Mouse (Mus musculus) liver, embryonic 15.5 days (tissue): ENCODE measurements around the gene Lypd9. TPM values are rescaled to one million over a fixed set of nuclear protein-coding genes. Genes with fewer than 3 reads are reported as not detected.
"Not testable (repeated sequence)": the region's sequence is repeated elsewhere in the genome, so short reads cannot be mapped to it uniquely, and the experiment has no call there.

Source experiments
- ATAC-seq: fragments of 200-750 bp; cut with Nextera tagmentation; 2 replicates; pipeline ENCODE4 v1.8.0; 2017; ENCODE audit warnings: moderate number of reproducible peaks, mild to moderate bottlenecking, moderate library complexity; ENCODE audit not compliant: insufficient read depth
- H3K27ac ChIP-seq: fragments of 300-500 bp; sonication (generic); replicated peaks from 2 replicates; pipeline ENCODE4 v1.5.1; 2015; ENCODE audit warnings: mild to moderate bottlenecking, inconsistent platforms
- H3K27me3 ChIP-seq: fragments of 300-500 bp; sonication (generic); 2 replicates; pipeline ENCODE4 v1.6.1; 2015; ENCODE audit warnings: mild to moderate bottlenecking, inconsistent platforms
- H3K36me3 ChIP-seq: fragments of 300-500 bp; sonication (generic); replicated peaks from 2 replicates; pipeline ENCODE4 v1.6.1; 2015; ENCODE audit warnings: moderate library complexity, mild to moderate bottlenecking, inconsistent platforms
- H3K4me1 ChIP-seq: fragments of 300-500 bp; sonication (generic); replicated peaks from 2 replicates; pipeline ENCODE4 v1.6.1; 2015; ENCODE audit warnings: inconsistent platforms
- H3K4me2 ChIP-seq: fragments of 300-500 bp; sonication (generic); 2 replicates; pipeline ENCODE4 v1.6.1; 2015; ENCODE audit warnings: moderate library complexity, mild to moderate bottlenecking, inconsistent platforms
- H3K4me3 ChIP-seq: fragments of 300-500 bp; sonication (generic); replicated peaks from 2 replicates; pipeline ENCODE4 v1.5.1; 2015; ENCODE audit warnings: mild to moderate bottlenecking, inconsistent platforms
- H3K9ac ChIP-seq: fragments of 300-500 bp; sonication (generic); 2 replicates; pipeline ENCODE4 v1.6.1; 2015; ENCODE audit warnings: moderate library complexity, mild to moderate bottlenecking, inconsistent platforms
- H3K9me3 ChIP-seq: fragments of 300-500 bp; sonication (generic); replicated peaks from 2 replicates; pipeline ENCODE4 v1.6.1; 2016; ENCODE audit warnings: inconsistent platforms
- WGBS: fragments of 180-500 bp; shearing (Covaris S2); methylation state at CpG from one replicate; pipeline ENCODE4 v1.1.7; 2015; ENCODE audit warnings: mixed read lengths; ENCODE audit not compliant: insufficient replicate concordance; 5-methylcytosine and 5-hydroxymethylcytosine counted together
- polyA plus RNA-seq: library from polyadenylated mRNA; unstranded; fragments of >200 nt; fragmentation: Nextera tagmentation; extraction: Ambion mirVana; gene quantifications from 2 replicates; pipeline ENCODE4 v1.2.1, GENCODE M21; 2015

The Lypd9 gene
- not detected in 2 replicates for polyA plus RNA-seq

DNA sequence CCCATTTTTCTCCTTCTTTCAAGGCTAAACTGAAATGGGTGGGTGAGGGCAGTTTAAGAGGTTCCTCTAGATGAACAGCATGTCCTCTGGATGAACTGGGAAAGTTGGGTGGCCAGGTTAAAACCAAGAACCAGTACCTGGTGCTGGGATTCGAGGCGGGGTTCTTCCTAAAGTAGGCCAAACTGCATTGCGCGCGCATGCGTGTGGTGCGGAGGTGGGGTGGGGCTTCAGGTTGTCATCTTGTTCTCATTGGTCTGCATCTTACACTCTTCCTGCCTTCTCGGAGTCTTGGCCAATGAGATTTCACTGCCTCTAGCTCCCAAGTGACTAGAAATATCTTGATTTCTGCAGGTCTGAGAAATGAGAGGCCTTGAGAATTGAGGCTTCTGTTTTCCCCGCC lies at the start of gene Lypd9:
Lypd9 (minus strand) TSS at position 165 of the 400 bp plus-strand sequence.
- no peaks in the 10 kb centered on the region for H3K9me3 ChIP-seq
- H3K4me1 ChIP-seq = no peaks in the 10 kb centered on the region
- H3K9ac ChIP-seq = no peak within 1 kb of the TSS
- no peak within 1 kb of the TSS for H3K4me3 ChIP-seq
- no peak within 1 kb of the TSS for H3K4me2 ChIP-seq
- H3K27me3 ChIP-seq = no peaks in the 10 kb centered on the region
- H3K36me3 ChIP-seq = no peaks in the 10 kb centered on the region
- WGBS = 77% methylated on average over 9 of the region's 9 CpGs
- ATAC-seq = no peak
- H3K27ac ChIP-seq = no peak within 1 kb of the TSS

DNA sequence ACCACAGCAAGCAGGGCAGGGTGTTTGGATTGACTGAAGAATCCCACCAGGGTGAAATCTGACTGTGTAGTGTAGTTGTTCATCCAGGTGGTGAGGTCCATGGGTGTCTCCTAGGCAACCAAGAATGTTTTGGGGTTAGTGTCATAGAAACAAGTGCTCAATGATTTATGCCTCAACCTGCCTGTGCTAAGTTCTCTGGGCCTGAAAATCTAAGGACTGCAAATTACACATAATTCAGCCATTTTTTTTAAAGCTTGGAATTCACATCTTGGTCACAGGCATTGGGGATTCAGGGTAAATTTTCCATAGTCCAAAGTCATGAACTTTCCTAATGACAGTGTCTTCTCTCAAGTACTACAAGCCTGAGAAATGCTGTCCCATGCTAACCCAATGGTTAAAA lies 49.7 kb upstream of the Lypd9 start, which contains the start of gene Olfr331:
Olfr331 (minus strand) TSS at position 101 of the 400 bp plus-strand sequence.
- not testable (repeated sequence) for H3K9ac ChIP-seq, H3K4me1 ChIP-seq, H3K36me3 ChIP-seq, H3K4me3 ChIP-seq, H3K27me3 ChIP-seq, H3K27ac ChIP-seq, ATAC-seq, H3K4me2 ChIP-seq, H3K9me3 ChIP-seq

DNA sequence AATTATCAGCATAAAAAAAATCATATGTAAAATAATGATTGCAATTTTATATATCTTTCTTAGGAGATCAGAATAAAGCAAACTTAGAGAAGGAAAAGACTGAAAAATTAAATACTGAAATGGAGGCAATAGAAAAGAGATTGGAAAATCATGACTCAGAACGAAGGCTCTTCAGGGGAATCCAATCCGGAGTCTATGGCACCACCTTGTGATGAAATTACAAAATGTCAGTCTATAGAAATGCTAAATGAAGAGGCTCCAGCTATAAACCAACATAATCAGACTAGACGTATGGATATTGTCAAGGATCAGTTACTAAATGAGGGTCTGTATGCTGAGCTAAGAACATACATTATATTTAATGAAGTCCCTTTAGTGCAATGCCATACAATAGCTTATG lies 46.6 kb upstream of the Lypd9 start:
- H3K4me1 ChIP-seq = no peaks in the 10 kb centered on the region
- 50% methylated on average over 3 of the region's 3 CpGs for WGBS

GRCm38 (mm10) chr11:58498761-58499160 lies 46.0 kb upstream of the Lypd9 start:
- Histone ChIP-seq H3K27me3 (no peaks in the 10 kb centered on the region), H3K4me3 (no peak overlapping the region), H3K36me3 (no peaks in the 10 kb centered on the region), H3K4me2 (no peak overlapping the region), H3K9ac (no peak overlapping the region), H3K9me3 (no peaks in the 10 kb centered on the region), H3K4me1 (no peaks in the 10 kb centered on the region), H3K27ac (no peak overlapping the region)
- no peak for ATAC-seq
- WGBS = 67% methylated on average over 9 of the region's 9 CpGs

More for the DNA sequence above, 46.6 kb upstream of the Lypd9 start:
- no peaks in the 10 kb centered on the region for H3K36me3 ChIP-seq
- H3K4me3 ChIP-seq = no peak overlapping the region
- H3K27ac ChIP-seq = no peak overlapping the region
- no peaks in the 10 kb centered on the region for H3K27me3 ChIP-seq
- H3K9me3 ChIP-seq = no peaks in the 10 kb centered on the region
- no peak overlapping the region for H3K9ac ChIP-seq
- ATAC-seq = no peak
- H3K4me2 ChIP-seq = no peak overlapping the region

GRCm38 (mm10) chr11:58492455-58492854 lies 39.7 kb upstream of the Lypd9 start, which contains the start of gene Olfr332:
TSS of gene Olfr332 (minus strand) at chr11:58492555.
- Histone ChIP-seq H3K4me2 (no peak within 1 kb of the TSS), H3K9me3 (no peaks in the 10 kb centered on the region), H3K27me3 (no peaks in the 10 kb centered on the region), H3K36me3 (no peaks in the 10 kb centered on the region), H3K27ac (no peak within 1 kb of the TSS), H3K4me1 (no peaks in the 10 kb centered on the region), H3K9ac (no peak within 1 kb of the TSS), H3K4me3 (no peak within 1 kb of the TSS)
- ATAC-seq = no peak
- 59% methylated on average over 2 of the region's 2 CpGs for WGBS

GRCm38 (mm10) chr11:58462170-58462569 lies 9.4 kb upstream of the Lypd9 start, which contains the start of gene Olfr30:
TSS of gene Olfr30 (minus strand) at chr11:58462270.
- H3K27ac ChIP-seq = no peak within 1 kb of the TSS
- H3K4me3 ChIP-seq = no peak within 1 kb of the TSS
- ATAC-seq = no peak
- no peak within 1 kb of the TSS for H3K9ac ChIP-seq
- H3K27me3 ChIP-seq = no peaks in the 10 kb centered on the region
- no peaks in the 10 kb centered on the region for H3K4me1 ChIP-seq
- no peak within 1 kb of the TSS for H3K4me2 ChIP-seq
- no peaks in the 10 kb centered on the region for H3K9me3 ChIP-seq
- no peaks in the 10 kb centered on the region for H3K36me3 ChIP-seq

DNA sequence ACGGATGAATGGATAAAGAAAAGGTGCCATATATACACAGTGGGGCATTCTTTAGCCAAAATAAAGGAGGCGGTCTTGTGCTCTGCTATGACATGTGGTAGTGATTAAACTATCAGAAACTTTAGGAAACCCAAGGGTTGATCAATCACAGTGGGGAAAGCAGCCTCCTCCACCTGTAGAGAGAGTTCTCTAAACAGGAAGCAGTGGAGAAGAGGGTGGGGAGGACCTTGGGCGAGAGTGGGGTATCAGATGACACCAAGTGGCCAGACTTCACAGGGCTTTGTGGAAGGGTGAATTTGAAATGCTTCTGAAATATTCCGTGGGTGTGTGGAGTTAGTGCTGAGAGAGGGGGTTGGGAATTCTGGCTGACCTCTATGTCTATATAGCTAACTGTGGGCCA lies 869 bp upstream of the Lypd9 start:
- Histone ChIP-seq H3K9ac (no peak overlapping the region), H3K36me3 (no peaks in the 10 kb centered on the region), H3K4me3 (no peak overlapping the region), H3K4me1 (no peaks in the 10 kb centered on the region), H3K4me2 (no peak overlapping the region), H3K9me3 (no peaks in the 10 kb centered on the region), H3K27me3 (no peaks in the 10 kb centered on the region), H3K27ac (no peak overlapping the region)
- no peak for ATAC-seq
- WGBS = 45% methylated on average over 4 of the region's 4 CpGs

DNA sequence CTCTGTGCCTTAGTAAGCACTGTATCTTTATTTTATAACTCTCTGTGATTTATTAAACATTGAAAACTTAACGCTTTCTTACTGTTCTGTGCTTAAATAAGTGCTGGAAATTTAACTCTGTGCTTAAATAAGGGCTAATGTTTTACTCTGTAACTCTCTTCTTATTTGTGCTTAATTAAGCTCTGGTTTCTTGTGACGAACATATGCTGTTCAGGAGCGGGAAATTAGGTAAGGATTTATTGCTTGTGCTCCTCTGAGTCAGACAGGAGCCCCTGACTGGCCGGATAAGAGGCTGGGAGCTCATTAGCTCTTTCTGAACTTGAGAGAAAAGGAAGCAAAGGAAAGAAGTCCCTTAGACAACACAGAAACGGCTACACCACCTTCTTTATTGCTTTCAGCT lies 14.9 kb downstream of the Lypd9 start:
- H3K27ac ChIP-seq = no peak overlapping the region
- no peaks in the 10 kb centered on the region for H3K36me3 ChIP-seq
- no peak for ATAC-seq
- WGBS = 28% methylated on average over 5 of the region's 5 CpGs
- H3K4me3 ChIP-seq = no peak overlapping the region
- H3K9me3 ChIP-seq = no peaks in the 10 kb centered on the region
- no peak overlapping the region for H3K9ac ChIP-seq
- H3K4me2 ChIP-seq = no peak overlapping the region
- no peaks in the 10 kb centered on the region for H3K4me1 ChIP-seq
- H3K27me3 ChIP-seq = no peaks in the 10 kb centered on the region

DNA sequence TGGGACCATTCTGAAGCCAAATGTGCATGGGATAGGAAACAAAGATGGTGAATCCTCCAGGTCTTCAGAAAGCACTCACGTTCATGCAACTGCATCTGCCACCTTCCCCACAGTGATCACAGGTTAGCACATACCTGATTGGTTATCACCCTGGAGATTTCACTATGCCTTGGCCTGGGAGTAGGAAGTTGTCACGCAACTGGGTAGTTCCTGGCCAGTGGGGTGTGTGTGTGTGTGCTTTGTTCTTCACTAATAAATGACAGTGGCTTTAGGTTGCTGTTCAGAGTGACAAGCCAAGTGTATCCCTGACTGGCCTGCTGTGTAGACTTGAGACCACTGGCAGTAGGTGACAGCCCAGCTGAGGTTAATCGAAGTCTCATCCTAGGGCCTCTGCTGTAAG lies 20.5 kb downstream of the Lypd9 start, which contains the start of gene Gm12253:
Gm12253 (plus strand) TSS at position 301 of the 400 bp plus-strand sequence.
- Histone ChIP-seq H3K4me1 (no peaks in the 10 kb centered on the region), H3K27ac (no peak within 1 kb of the TSS), H3K4me2 (no peak within 1 kb of the TSS), H3K9ac (no peak within 1 kb of the TSS), H3K9me3 (no peaks in the 10 kb centered on the region), H3K36me3 (no peaks in the 10 kb centered on the region), H3K27me3 (no peaks in the 10 kb centered on the region; the same call in 1 of the 2 replicates), H3K4me3 (no peak within 1 kb of the TSS)
- 59% methylated on average over 3 of the region's 3 CpGs for WGBS
- ATAC-seq = no peak

GRCm38 (mm10) chr11:58420815-58421214 lies 31.9 kb downstream of the Lypd9 start, which contains the start of gene 1810065E05Rik:
TSS of gene 1810065E05Rik (plus strand) at chr11:58421111.
- Histone ChIP-seq H3K4me3 (no peak within 1 kb of the TSS), H3K9me3 (no peaks in the 10 kb centered on the region), H3K27ac (no peak within 1 kb of the TSS), H3K9ac (no peak within 1 kb of the TSS), H3K4me2 (no peak within 1 kb of the TSS), H3K36me3 (no peaks in the 10 kb centered on the region), H3K4me1 (no peaks in the 10 kb centered on the region), H3K27me3 (0 out of 2 replicates have a peak, but pooled peaks cover 3% of the 10 kb centered on the region)
- ATAC-seq = no peak
- WGBS = 50% methylated on average over 1 of the region's 1 CpGs

GRCm38 (mm10) chr11:58418336-58418735 lies 34.4 kb downstream of the Lypd9 start:
- no peaks in the 10 kb centered on the region for H3K4me1 ChIP-seq
- ATAC-seq = no peak
- no peaks in the 10 kb centered on the region for H3K36me3 ChIP-seq
- 67% methylated on average over 3 of the region's 3 CpGs for WGBS
- H3K27me3 ChIP-seq = 0 out of 2 replicates have a peak, but pooled peaks cover 3% of the 10 kb centered on the region
- no peaks in the 10 kb centered on the region for H3K9me3 ChIP-seq
- no peak overlapping the region for H3K4me2 ChIP-seq
- H3K9ac ChIP-seq = no peak overlapping the region
- H3K4me3 ChIP-seq = no peak overlapping the region
- no peak overlapping the region for H3K27ac ChIP-seq

DNA sequence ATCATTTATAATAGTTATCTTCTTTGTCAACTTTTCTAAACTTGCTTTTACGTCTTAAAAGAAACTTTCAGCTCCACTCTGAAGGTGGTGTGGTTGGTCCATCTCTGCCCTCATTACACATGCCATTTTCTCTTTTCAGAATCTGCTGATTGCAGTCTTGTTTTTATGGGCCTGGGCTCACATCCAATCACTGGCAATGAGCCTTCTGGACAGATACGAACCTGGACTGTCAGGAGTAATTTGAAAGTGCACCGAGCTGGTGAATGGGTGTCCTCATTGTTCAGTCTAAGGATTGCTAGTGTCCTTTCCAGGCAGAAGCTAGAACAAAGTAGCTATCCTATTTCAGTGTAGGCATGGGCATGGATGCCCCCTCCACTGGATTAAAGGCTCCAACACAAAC lies 44.7 kb downstream of the Lypd9 start:
- Histone ChIP-seq H3K9me3 (no peaks in the 10 kb centered on the region), H3K4me1 (no peaks in the 10 kb centered on the region), H3K4me2 (no peak overlapping the region), H3K4me3 (no peak overlapping the region), H3K36me3 (no peaks in the 10 kb centered on the region), H3K27me3 (no peaks in the 10 kb centered on the region; the same call in 1 of the 2 replicates), H3K9ac (no peak overlapping the region), H3K27ac (no peak overlapping the region)
- ATAC-seq = no peak
- WGBS = 71% methylated on average over 3 of the region's 3 CpGs
